Mouse (Mus musculus) liver, embryonic 16.5 days (tissue): Measurements from ENCODE around the gene Tmem205. TPM values are rescaled to one million over a fixed set of nuclear protein-coding genes. Genes with fewer than 3 reads are reported as not detected.

Experiments
- ATAC-seq: fragments of 200-750 bp; cut with Nextera tagmentation; 2 replicates; pipeline ENCODE4 v1.8.0; 2017; ENCODE audit warnings: low read depth, mild to moderate bottlenecking, moderate number of reproducible peaks, moderate library complexity
- H3K27ac ChIP-seq: fragments of 300-500 bp; sonication (generic); 2 replicates; pipeline ENCODE4 v1.5.1; 2014; ENCODE audit warnings: mild to moderate bottlenecking, low read length
- H3K27me3 ChIP-seq: fragments of 300-500 bp; sonication (generic); 2 replicates; pipeline ENCODE4 v1.6.1; 2014; ENCODE audit warnings: low read depth, low read length, mixed read lengths; ENCODE audit not compliant: control insufficient read depth, insufficient read depth
- H3K36me3 ChIP-seq: fragments of 300-500 bp; sonication (generic); 2 replicates; pipeline ENCODE4 v1.6.1; 2014; ENCODE audit warnings: mild to moderate bottlenecking; ENCODE audit not compliant: control insufficient read depth, insufficient read depth
- H3K4me1 ChIP-seq: fragments of 300-500 bp; sonication (generic); 2 replicates; pipeline ENCODE4 v1.6.1; 2014; ENCODE audit warnings: low read depth, low read length, mixed read lengths; ENCODE audit not compliant: control insufficient read depth
- H3K4me2 ChIP-seq: fragments of 300-500 bp; sonication (generic); 2 replicates; pipeline ENCODE4 v1.6.1; 2014; ENCODE audit warnings: low read depth, low read length, mixed read lengths
- H3K4me3 ChIP-seq: fragments of 300-500 bp; sonication (generic); 2 replicates; pipeline ENCODE4 v1.5.1; 2014; ENCODE audit warnings: low read depth, mild to moderate bottlenecking, low read length
- H3K9ac ChIP-seq: fragments of 300-500 bp; sonication (generic); 2 replicates; pipeline ENCODE4 v1.6.1; 2014; ENCODE audit warnings: low read depth, low read length
- H3K9me3 ChIP-seq: fragments of 300-500 bp; sonication (generic); replicated peaks from 2 replicates; pipeline ENCODE4 v1.6.1; 2016; ENCODE audit warnings: low read length; ENCODE audit not compliant: control insufficient read depth
- WGBS: fragments of 180-500 bp; shearing (Covaris S2); extraction: QIAGEN DNeasy Blood & Tissue Kit; methylation state at CpG from one replicate; pipeline ENCODE4 v1.1.7; 2014; ENCODE audit not compliant: insufficient replicate concordance; 5-methylcytosine and 5-hydroxymethylcytosine counted together
- polyA plus RNA-seq: library from polyadenylated mRNA; unstranded; fragments of >200 nt; fragmentation: Nextera tagmentation; extraction: Ambion mirVana; gene quantifications from 2 replicates; pipeline ENCODE4 v1.2.1, GENCODE M21; 2015

The Tmem205 gene
- polyA plus RNA-seq, result 172 and 194 TPM in 2 replicates

DNA sequence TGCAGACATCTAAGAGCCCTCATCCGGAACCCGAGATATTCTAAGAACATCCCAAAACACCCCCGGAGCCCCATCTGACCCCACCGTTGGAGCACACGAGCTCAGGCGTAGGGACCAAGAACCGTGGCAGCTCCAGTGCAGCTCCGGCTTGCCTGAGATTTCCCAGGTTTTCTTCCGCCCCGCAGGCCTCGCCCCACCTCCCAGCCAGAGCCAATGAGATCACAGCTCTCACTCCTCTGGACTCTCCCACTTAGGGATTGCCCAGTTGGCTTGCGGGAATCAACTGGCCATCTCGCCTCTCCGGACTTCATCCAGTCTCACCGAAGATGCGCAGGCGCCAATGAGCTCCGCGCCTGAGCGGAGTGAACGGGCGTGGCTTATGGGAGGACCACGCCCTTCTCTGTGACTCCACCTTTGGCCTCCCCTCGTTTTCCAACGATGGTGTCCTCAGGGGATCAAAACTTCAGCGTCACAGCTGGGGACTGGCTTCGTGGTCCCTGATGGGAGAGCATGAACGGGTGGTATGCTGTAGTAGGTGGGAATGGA, at the start of gene Tmem205, which contains the start of gene Ccdc159:
TSS of gene Tmem205 (minus strand) at position 349 of the 546 bp plus-strand sequence.
TSS of gene Ccdc159 (plus strand) at position 264 of the 546 bp plus-strand sequence.
- Histone ChIP-seq H3K9me3 (no peaks in the 10 kb centered on the region), H3K27me3 (no peaks in the 10 kb centered on the region), H3K27ac (peak within 1 kb of the TSS; percentile 46; the same call in 1 of the 2 replicates), H3K4me3 (peak within 1 kb of the TSS; percentile 54), H3K9ac (peak within 1 kb of the TSS; percentile 56), H3K4me2 (peak within 1 kb of the TSS; percentile 63), H3K4me1 (peaks cover 18% of the 10 kb centered on the region), H3K36me3 (no peaks in the 10 kb centered on the region; the same call in 1 of the 2 replicates)
- WGBS, result under 1% methylated on average over 28 of the region's 28 CpGs
- ATAC-seq, result peak; percentile 84

DNA sequence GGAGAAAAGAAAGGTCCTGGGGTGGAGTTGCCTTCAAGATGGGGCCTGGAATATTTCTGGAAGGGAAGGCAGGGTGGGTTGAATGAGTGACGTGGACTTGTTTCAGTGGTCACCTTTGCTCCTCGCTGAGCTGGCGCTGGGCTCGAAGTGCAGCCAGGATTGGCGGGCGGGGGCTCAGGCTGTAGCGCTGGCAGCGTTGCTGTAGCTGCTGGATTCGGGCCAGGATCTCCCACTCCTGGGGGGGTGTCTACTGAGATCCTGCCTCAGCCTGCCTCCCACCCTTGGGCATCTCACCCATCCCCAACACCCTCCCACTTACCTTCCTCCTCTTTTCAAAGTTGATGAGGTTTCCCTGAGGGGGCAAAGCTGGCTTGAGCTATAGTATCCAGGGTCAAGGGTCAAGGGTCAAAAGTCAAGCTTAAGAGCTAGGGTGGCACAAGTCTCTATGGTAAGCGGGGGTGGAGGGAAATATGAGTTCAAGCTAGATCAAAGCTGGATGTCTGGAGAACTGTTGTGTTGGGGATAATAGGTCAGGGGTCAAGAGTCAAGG, 49.3 kb upstream of the Tmem205 start:
- no peak overlapping the region for H3K9ac ChIP-seq

DNA sequence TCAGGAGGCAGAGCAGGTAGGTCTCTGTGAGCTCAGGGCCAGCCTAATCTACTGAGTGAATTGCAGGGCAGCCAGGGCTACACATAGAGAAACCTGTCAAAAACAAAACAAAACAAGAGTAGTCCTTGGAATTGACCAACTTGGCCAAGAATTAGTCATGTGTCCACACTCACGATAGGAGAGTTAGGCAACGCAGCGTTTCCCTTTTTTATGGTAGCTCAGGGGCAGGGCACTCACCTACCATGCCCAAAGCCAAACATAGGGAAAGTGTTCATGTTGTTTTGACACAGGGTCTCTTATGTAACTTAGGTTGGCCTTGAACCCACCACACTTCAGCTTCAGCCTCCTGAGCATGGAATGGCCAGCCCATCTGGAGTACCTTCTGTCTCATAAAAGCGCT, 41.9 kb upstream of the Tmem205 start:
- Histone ChIP-seq H3K4me1 (peaks cover under 1% of the 10 kb centered on the region), H3K36me3 (no peaks in the 10 kb centered on the region), H3K27ac (no peak overlapping the region), H3K27me3 (no peaks in the 10 kb centered on the region), H3K9ac (no peak overlapping the region), H3K4me2 (no peak overlapping the region), H3K4me3 (no peak overlapping the region), H3K9me3 (no peaks in the 10 kb centered on the region)
- ATAC-seq, result no peak
- 75% methylated on average over 4 of the region's 4 CpGs for WGBS

More for the DNA sequence above, 49.3 kb upstream of the Tmem205 start:
- Histone ChIP-seq H3K27ac (no peak overlapping the region), H3K36me3 (no peaks in the 10 kb centered on the region), H3K9me3 (no peaks in the 10 kb centered on the region), H3K4me2 (no peak overlapping the region), H3K4me3 (no peak overlapping the region), H3K27me3 (peaks cover 7% of the 10 kb centered on the region), H3K4me1 (no peaks in the 10 kb centered on the region; the same call in 1 of the 2 replicates)
- no peak for ATAC-seq
- 78% methylated on average over 10 of the region's 10 CpGs for WGBS

DNA sequence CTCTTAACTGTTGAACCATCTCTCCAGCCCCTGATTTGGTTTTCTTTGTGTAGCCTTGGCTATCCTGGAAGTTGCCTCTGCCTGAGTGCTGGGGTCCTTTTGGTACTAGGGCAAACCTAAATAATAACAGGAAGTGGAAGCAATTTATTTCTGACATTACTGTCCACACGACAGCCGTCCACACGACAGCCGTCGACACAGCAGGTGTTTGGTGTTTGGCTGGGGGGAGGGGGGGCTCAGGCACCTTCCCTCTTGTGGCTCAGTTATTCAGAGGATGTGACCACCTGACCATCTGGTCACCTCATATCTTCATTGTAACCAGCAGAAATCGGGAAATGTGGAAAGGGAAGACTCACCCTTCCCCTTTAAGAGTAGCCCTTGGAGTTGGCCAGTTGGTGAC, 41.5 kb upstream of the Tmem205 start:
- ATAC-seq, result no peak
- Histone ChIP-seq H3K27me3 (no peaks in the 10 kb centered on the region), H3K36me3 (no peaks in the 10 kb centered on the region), H3K4me2 (no peak overlapping the region), H3K9ac (no peak overlapping the region), H3K27ac (no peak overlapping the region), H3K9me3 (no peaks in the 10 kb centered on the region), H3K4me1 (peaks cover 5% of the 10 kb centered on the region), H3K4me3 (no peak overlapping the region)
- 24% methylated on average over 6 of the region's 6 CpGs for WGBS

DNA sequence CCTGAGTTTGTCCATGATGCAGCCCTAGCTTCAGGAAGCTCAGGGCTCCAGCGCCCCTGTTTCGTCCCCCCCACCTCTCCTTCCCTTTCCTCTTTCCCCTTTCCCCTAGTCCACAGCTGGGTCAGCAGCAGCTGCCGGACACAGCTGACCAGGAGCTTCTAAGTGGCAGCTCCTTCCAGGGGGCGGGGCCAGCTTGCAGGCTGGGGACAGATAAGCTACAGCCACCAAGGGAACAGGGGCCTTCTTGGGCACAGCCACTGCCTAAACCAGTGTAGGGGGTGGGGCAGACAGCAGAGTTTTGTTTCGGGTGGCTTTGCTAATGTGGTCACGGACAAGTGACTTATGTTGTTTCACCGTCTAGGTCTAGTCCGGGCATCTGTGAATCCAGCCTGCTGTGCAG, 36.1 kb upstream of the Tmem205 start, which contains the start of gene Epor:
TSS of gene Epor (minus strand) at position 90 of the 400 bp plus-strand sequence.
- Histone ChIP-seq H3K9me3 (no peaks in the 10 kb centered on the region), H3K4me2 (peak within 1 kb of the TSS; percentile 80), H3K4me3 (peak within 1 kb of the TSS; percentile 68), H3K9ac (peak within 1 kb of the TSS; percentile 74), H3K27ac (peak within 1 kb of the TSS; percentile 97), H3K4me1 (peaks cover 36% of the 10 kb centered on the region), H3K27me3 (peaks cover 7% of the 10 kb centered on the region; the same call in 1 of the 2 replicates), H3K36me3 (peaks cover 33% of the 10 kb centered on the region)
- ATAC-seq, result peak; percentile 73
- WGBS, result 6% methylated on average over 8 of the region's 8 CpGs

DNA sequence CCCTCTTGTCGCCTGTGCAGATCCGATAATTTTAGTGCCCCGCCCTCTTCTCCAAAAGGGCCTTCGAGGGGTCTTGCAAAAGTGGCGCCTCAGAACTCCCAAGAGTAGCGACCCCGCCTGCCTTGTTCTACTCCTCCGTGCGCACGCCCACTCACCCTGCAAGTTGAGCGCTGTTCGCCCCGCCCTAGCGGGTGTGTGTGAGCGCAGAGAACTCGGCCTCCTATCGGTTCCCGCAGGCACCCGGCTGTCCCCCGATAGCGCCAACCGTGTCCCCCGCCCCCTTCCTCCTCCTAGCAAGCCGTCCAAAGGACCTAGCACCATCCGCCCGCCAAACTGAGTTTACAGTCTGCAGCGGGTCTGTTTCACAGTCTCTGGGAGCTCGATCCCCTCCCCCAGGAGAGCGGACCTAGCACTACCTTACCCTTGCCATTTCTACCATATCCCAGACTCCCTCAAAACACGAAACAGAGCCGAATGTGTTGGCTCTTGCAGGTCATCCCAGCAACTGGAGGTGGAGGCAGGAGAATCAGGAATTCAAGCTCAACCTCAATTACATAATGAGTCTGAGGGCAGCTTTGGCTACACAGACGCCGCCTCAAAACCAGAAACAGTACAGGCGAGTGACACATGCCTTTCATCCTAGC, 35.2 kb upstream of the Tmem205 start:
- peak overlapping the region; percentile 97 for H3K27ac ChIP-seq

DNA sequence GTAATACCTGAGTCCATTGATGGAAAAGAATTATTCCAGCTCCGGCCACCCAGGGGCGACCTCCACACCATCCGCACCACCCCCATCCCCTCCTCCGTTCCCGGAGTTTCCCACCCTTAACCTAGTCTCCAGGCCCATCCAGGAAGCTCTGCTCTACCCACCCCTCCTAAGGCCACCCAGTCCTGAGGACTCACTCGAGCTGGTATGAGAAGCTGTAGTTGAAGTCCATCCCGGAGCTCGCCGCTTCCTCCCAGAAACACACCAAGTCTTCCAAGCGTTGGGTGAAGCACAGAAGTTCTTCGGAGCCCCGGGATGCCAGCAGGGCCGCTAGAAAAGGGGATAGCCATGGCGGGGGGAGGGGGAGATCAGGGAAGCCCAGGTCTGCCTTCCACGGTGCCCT, 34.7 kb upstream of the Tmem205 start:
- Histone ChIP-seq H3K9ac (peak overlapping the region; percentile 74), H3K36me3 (peaks cover 39% of the 10 kb centered on the region), H3K27me3 (peaks cover 7% of the 10 kb centered on the region; the same call in 1 of the 2 replicates), H3K4me2 (peak overlapping the region; percentile 80), H3K4me1 (peaks cover 43% of the 10 kb centered on the region), H3K27ac (peak overlapping the region; percentile 91), H3K9me3 (no peaks in the 10 kb centered on the region), H3K4me3 (peak overlapping the region; percentile 68)
- ATAC-seq, result peak; percentile 3
- under 1% methylated on average over 13 of the region's 15 CpGs for WGBS

More for the DNA sequence above, 35.2 kb upstream of the Tmem205 start:
- peaks cover 37% of the 10 kb centered on the region for H3K36me3 ChIP-seq
- peak overlapping the region; percentile 80 for H3K4me2 ChIP-seq
- peak overlapping the region; percentile 68 for H3K4me3 ChIP-seq
- peak; percentile 93 for ATAC-seq
- H3K27me3 ChIP-seq, result peaks cover 7% of the 10 kb centered on the region; the same call in 1 of the 2 replicates
- peak overlapping the region; percentile 74 for H3K9ac ChIP-seq
- H3K9me3 ChIP-seq, result no peaks in the 10 kb centered on the region
- WGBS, result under 1% methylated on average over 34 of the region's 34 CpGs
- H3K4me1 ChIP-seq, result peaks cover 41% of the 10 kb centered on the region

DNA sequence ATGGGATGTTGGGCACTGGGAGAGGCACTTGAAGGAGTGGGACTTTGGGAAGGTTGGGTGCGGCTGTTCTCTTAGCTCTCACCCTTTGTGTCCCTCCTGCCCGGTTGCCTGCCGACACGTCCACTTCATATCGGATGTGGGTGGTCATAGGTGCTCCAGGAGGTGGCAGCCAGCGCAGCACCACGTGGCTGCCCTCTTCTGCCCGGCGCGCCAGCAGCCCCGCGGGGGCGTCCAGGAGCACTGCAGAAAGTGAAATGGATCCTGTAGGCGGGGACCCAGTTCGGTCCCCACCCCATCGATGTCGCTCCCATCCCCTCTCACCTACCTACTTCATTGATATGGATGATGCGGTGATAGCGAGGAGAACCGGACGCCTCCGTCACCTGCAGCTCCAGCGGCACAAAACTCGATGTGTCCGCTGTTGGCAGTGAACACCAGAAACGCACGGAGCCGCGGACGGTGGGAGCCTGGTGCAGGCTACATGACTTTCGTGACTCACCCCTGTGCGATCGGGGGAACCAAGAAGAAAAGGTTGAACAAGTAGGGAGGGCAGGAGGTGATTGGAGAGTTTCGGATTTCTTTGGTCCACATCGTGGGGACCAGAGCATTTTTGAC, 34.1 kb upstream of the Tmem205 start:
- peak overlapping the region; percentile 68 for H3K4me3 ChIP-seq
- peak overlapping the region; percentile 91 for H3K27ac ChIP-seq
- H3K4me2 ChIP-seq, result peak overlapping the region; percentile 80
- 0 out of 2 replicates have a peak, but pooled peaks have one; percentile 2 for ATAC-seq
- peaks cover 7% of the 10 kb centered on the region; the same call in 1 of the 2 replicates for H3K27me3 ChIP-seq
- peaks cover 46% of the 10 kb centered on the region for H3K4me1 ChIP-seq
- no peaks in the 10 kb centered on the region for H3K9me3 ChIP-seq
- 1% methylated on average over 35 of the region's 35 CpGs for WGBS
- H3K9ac ChIP-seq, result peak overlapping the region; percentile 74
- H3K36me3 ChIP-seq, result peaks cover 39% of the 10 kb centered on the region
